Mouse (Mus musculus) stomach, embryonic 15.5 days (tissue): ENCODE measurements at regions not wholly inside any gene's neighbourhood (a gene's known extent, or its start where the extent isn't known, plus 50 kb on each side); places are given as distances from the start of the nearest gene placed in this dataset.

ENCODE experiments used
- ATAC-seq: fragments of 200-750 bp; cut with Nextera tagmentation; 2 replicates; pipeline ENCODE4 v1.8.0; 2017; ENCODE audit warnings: low read depth, moderate number of reproducible peaks, moderate TSS enrichment; ENCODE audit not compliant: insufficient read depth, low FRiP score
- H3K27ac ChIP-seq: fragments of 300-500 bp; sonication (generic); 2 replicates; pipeline ENCODE4 v1.5.1; 2015; ENCODE audit warnings: mild to moderate bottlenecking, inconsistent platforms
- H3K27me3 ChIP-seq: fragments of 300-500 bp; sonication (generic); replicated peaks from 2 replicates; pipeline ENCODE4 v1.6.1; 2015; ENCODE audit warnings: inconsistent platforms
- H3K36me3 ChIP-seq: fragments of 300-500 bp; sonication (generic); 2 replicates; pipeline ENCODE4 v1.6.1; 2015; ENCODE audit warnings: inconsistent platforms
- H3K4me1 ChIP-seq: fragments of 300-500 bp; sonication (generic); 2 replicates; pipeline ENCODE4 v1.6.1; 2015; ENCODE audit warnings: inconsistent platforms
- H3K4me2 ChIP-seq: fragments of 300-500 bp; sonication (generic); 2 replicates; pipeline ENCODE4 v1.6.1; 2015; ENCODE audit warnings: mild to moderate bottlenecking, inconsistent platforms
- H3K4me3 ChIP-seq: fragments of 300-500 bp; sonication (generic); replicated peaks from 2 replicates; pipeline ENCODE4 v1.5.1; 2015; ENCODE audit warnings: inconsistent platforms
- H3K9ac ChIP-seq: fragments of 300-500 bp; sonication (generic); 2 replicates; pipeline ENCODE4 v1.6.1; 2015; ENCODE audit warnings: inconsistent platforms
- H3K9me3 ChIP-seq: fragments of 300-500 bp; sonication (generic); 2 replicates; pipeline ENCODE4 v1.6.1; 2016; ENCODE audit warnings: inconsistent platforms
- WGBS: fragments of 180-500 bp; shearing (Covaris S2); methylation state at CpG from one replicate; pipeline ENCODE4 v1.1.7; 2015; 5-methylcytosine and 5-hydroxymethylcytosine counted together

DNA sequence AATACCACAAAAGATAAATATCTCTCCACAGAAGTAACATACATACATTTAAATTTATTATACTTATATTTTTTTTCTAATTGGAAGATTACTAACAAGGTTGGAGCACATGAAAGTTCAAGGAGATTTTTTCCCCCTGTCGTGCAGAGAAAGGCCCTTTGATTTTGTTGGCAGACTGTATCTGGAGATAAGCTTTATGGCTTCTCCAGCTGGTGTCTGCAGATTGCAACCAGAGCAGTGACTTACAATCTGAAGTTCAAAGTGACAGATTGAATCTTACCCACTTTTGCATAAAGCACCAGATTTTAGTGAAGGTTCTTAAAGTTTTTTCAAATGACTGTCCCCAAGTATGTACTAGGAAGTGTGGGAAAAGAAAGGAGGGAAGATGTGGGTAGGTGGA is 50.2 kb upstream of the Nox4 start:
- Histone ChIP-seq H3K4me1 (no peaks in the 10 kb centered on the region), H3K27ac (no peak overlapping the region), H3K4me2 (no peak overlapping the region), H3K9me3 (no peaks in the 10 kb centered on the region), H3K36me3 (no peaks in the 10 kb centered on the region), H3K4me3 (no peak overlapping the region), H3K9ac (no peak overlapping the region), H3K27me3 (no peaks in the 10 kb centered on the region)
- no peak for ATAC-seq
- WGBS = 33% methylated on average over 1 of the region's 1 CpGs
